Mouse (Mus musculus) spleen, adult 18-20 months (tissue): ENCODE results near the gene Creb3l1.
A peak's percentile ranks its signal among the peaks of the same experiment; 100 is the strongest.

Experiments used
- DNase-seq, 2 experiments: peaks; one replicate each; pipeline ENCODE4 v3.0.0; 2022; ENCODE audit warnings: mixed read lengths in 2 of 2

The Creb3l1 gene

GRCm38 (mm10) chr2:91962864-91963401, 61.4 kb downstream of the Creb3l1 start:
- DNase-seq, result no peak

DNA sequence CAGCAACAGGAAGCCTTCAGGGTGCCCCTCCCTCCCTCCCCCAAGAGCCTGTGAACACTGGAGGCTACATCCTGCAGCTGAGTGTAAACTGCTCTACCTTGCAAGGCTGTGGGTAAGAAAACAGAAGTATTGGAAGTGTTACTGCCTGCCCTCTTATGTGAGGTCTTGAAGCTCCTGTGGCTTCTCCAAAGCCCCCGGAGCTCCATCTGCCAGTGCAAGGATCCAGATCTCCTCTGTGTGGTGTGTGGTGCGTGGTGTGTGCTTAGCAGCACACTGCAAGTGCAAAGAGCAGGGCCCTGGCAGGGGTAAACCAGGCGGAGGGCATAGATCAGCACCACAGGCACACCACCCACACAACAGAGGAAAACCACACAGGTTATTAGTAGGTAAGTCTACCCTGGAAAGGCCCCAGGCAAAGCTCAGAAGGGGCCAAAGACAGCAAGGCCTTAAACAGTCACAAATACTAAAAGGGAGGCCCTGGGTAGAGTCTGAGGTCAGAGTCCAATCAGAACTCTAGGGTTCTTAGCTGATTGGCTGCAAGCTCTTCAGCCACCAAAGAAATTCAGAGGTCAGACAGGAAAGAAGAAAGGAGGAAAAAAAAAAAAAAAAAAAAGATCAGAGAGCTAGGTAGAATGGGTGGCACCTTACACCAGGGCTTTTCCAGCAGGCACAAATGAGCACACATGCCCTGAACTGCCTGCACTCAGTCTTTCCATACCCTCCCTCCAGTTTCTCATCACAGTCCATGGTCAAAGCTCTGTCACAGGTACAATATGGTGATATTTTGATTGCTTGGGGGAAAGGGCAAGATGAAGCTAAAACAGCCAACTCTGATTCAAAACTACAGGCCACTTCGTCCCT, 62.2 kb downstream of the Creb3l1 start:
- DNase-seq, result no peak

DNA sequence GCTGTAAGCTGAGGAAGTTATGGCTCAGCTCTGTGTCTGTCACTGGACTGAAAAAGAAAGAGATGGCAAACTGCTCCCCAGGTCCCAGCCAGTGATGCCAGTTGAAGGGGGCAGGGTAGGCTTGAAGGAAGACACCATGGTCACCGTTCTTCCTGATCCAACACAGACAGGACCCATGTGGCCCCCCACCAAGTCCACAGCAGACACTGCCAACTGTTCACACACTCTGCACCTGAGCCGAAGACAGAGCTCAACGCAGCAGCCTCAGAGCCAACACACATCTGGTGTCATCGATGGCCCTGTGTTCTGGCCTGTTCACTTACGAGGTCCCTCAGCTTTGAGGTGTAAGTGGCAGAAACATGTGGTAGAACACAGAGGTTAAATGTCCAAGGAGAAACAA, 63.8 kb downstream of the Creb3l1 start:
- no peak for DNase-seq

DNA sequence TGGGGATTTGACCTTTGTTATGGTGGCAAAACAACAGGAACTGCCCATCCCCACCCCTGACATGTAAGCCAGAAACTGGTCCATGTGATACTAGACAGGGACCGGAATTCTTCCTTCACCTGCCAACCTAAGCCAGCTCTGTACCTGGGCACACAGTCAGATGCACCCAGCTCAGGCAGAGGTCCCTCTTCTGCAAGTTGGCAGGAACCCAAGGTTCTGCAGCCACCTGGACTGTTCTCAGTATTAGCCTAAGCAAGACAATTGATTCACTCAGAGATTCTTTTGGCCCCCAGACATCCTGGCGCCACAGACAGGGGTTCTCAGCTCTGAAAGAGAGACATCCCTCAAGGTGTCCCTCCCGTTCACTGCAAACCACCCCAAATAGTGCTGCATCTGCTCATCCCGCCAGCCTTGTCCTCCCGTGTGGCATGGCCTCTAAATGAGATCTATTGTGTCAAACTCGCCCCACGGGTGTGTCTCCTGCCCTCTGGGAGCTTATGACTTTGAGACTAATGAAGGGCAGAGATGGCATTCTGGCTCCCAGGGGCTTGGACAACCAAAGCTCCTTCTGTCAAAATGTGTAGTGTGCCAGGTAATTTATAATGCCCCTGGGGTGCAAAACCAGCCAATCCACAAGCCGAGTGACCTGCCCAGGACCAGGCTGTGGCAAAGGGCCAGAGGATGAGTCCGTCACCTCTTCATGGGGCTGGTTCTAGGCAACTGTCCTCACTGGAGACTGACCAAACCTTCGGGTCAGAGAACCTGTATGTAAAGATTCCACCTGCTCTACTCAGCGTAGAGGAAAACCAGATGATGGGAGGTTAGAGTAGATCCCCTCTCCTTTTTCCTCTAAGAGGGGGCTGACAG, 64.5 kb downstream of the Creb3l1 start:
- DNase-seq, result no peak

DNA sequence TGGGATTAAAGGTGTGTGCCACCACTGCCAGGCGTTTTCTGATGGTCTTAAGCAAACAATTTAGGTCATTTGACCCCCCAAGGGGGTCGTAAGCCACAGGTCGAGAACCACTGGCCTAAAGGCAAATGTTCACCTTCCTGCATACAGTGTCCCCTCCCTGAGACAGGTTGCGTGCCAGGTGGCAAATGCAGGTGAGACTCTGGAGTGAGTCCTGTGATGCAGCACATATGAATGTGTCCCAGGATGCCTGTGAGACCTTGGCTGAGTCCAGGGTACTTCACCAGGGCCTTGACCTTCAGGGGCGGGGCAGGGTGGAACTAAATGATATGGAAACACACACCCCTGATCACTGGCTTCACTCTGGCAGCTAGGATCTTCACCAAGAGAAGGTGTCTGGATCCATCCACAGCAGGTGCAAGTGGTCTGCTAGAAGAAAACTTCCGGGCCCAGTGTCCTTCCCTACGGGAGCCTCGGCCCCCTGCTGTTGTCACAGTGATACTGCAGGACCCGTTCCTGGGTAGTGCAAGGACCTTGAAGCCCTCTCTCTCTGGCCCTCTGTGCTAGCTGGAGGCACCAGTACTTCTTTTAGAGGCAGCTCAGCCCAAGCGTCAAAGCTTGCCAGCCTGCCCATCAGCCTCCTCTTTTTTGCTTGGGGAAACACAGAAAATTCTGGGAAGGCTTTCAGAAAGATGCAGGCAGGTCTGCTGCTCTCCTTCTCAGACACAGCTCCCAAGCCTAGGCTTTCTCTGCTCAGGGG, 65.4 kb downstream of the Creb3l1 start:
- no peak for DNase-seq

DNA sequence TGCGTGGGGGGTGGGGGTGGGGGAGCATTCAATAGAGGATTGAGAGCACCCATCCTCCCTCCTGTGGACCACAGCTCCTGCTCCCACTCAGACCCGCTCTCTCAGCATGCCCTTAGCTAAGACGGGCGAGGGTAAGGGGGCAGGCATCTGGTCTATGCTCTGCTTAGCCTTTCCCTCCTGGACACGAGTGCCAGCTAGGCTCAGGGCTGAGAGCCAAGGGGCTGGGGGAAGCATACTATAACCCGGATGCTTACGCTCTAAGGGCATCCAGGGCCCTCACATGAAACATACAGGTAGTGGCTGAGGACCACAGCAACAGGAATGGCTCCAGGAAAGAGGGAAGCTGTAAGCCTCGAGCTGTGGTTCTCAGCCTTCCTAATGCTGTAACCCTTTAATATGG, 66.3 kb downstream of the Creb3l1 start:
- DNase-seq, result no peak

GRCm38 (mm10) chr2:91957096-91957495, 67.2 kb downstream of the Creb3l1 start:
- DNase-seq, result no peak

DNA sequence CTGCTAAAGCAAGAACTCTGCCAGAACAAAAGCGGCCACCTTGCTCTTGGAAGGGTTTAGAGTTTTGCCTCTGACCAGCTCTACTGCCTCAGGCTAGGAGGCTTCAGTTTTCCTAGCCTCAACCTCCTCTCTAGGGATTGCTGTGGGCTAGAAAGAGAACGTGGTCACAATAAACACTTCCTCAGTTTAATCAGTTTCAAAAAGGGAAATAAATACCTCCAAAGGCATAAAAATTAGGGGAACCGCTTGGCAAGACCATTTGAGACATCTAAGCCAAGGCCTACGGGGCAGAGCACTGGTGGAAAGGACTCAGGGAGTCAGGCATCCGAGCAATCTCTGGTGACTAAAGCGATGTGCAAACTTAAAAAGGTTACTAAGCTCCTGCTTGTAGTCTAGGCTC, 68.4 kb downstream of the Creb3l1 start:
- no peak for DNase-seq

DNA sequence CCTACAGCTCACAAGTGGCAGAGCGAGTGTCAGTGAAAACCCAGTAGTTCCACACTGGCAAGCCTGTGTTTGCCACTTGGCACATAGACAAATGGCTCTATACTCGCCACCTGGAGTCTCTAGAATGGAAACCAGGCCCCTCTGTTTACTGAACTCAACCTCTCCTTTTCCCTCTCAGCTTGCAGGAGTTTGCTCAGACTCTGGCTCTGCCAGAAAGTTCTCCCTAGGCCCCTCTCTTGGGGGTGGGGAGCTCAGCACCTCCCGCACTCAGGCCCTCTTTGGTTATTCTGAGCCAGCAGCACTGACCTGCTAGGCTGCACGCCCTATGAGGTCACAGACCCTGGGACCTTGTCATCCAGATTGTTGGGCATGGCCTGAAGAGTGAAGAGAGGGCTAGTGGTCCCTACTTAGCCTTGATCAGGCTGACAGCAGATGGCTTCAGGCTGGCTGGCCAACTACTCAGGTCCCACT, 69.1 kb downstream of the Creb3l1 start:
- no peak for DNase-seq

DNA sequence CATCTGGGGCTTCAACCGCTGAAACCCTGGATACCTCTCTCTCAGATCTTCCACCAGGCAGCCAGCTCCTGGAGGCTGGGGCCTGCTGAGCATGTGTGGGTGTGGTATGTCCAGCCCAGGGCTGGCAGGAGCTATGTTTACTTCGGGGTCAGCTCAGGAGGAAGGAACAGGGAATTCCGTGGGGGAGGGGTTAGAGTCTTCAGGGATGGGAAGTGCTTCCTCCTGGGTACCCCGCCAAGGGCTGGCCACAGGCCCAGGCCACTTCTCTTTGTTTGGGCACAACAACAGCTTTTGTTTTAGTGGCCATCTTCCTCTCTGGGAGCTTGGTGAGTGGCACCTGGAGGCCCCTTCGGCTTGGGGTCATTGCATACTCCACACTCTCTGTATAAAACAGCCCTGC, 70.5 kb downstream of the Creb3l1 start:
- no peak for DNase-seq

DNA sequence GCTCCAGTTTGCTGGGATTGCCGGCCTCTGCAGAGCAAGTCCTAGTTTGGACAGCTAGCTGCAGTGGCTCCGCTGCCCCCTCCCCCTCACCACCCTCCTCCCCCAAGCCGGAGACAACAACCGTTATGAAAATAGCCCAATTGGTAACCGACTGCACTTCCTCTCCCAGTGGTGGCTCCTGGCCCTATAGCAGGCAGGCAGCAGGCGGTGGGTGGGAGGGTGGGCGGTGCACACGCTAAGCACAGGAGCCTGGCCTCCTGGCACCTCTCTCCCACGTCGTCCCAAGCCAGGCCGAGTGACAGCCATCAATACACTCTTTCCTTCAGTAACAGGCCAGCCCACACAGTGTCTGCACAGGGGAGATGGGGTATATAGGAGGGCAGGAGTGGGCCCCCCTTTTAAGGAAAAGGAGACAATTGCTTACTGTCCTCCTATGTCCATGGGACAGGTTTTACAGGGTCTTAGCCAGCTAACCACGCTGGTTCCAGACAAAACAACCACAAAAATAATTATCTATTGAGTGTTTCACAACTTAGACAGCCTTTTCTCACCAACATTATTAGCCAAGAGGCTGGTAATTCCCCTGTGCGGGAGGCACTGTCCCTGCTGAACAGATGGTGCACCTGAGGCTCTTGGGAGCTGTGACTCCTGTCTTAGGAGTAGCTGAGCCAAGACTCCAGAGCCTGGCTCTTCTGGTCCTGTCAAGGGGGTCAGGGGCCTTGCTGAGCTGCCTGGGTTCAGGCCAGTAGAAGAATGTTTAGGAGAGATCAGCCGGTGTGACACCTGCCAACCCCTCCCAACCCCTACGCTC, 73.8 kb downstream of the Creb3l1 start:
- DNase-seq, result peak; percentile 37

- peak in 1 of 2 experiments; percentile 43 for DNase-seq
These were observed 74.7 kb downstream of the Creb3l1 start for GRCm38 (mm10) chr2:91949411-91950274.

DNA sequence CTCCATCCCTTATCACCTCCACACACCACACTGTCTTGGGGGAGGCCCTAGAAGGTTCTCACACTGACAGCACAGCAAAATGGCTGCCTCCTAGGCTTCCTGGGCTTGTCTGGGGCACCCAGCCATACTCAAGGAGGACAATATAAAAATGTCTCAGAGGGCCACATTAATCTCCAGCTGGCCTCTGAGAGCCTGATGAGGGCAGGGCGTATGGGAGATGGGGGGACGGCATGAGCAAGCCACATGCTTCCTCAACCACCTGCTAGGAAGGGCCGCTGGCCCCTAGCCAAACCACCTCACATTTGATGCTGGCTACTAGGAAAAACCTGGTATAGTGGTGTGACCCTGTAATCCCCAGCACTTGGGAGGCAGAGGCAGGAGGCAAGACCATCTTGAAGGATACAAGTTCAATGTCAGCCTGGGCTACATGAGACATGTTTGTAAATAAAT, 75.5 kb downstream of the Creb3l1 start:
- no peak for DNase-seq

GRCm38 (mm10) chr2:91948151-91948509, 76.2 kb downstream of the Creb3l1 start:
- no peak for DNase-seq

DNA sequence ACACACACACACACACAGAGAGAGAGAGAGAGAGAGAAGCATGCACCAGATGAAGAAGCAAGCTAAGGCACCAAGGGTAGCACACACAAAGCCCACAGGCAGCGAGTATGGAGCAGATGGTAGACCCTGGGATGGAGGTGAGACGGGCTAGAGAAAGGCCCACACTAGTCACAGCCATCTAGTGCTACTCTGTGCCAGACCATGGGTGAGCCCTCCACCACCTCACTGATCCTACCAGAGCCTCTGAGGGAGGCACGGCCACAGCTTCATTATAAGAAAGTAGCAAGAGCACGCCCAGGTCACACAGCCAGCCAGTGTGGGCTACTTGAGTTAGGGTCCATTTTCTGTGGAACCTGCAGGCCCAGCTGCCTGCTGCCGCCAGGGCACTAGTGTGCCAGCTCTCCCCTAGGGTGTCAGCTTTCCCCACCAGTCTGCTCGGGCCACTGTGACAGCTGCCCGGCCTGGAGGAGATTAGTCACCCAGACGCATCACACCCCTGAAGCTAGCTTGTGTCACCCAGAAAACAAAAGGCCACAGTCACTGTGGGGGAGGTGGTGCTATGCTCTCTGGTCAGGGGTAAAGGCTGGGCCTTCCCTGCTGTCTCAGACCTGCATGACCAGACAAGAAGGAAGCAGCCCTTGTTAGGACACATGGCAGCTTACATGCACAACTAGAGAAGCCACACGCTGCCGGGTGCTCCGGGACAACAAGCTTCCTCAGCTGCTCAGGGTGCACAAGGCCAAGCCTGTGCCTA, 76.7 kb downstream of the Creb3l1 start:
- DNase-seq, result no peak

GRCm38 (mm10) chr2:91946836-91947235, 77.5 kb downstream of the Creb3l1 start:
- DNase-seq, result no peak

DNA sequence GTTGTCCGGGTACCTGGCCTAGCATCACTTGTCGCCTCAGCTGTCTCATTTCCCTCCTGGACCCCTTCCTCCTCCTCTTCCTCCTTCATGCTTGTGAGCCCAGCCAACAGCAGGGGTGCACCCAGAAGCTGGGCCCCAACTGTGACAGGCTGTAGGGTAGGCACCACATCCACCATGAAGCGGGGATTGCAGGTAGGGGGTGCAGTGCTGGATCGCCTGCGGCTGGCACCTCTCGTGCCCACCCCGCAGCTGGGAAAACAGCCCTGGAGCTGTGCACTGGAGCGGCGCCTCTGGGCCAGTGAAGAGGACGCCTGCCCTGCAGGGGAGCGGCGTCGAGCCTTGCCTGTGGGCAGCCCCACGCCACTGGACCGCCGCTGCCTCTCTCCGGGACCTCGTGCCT, 78.8 kb downstream of the Creb3l1 start, which contains the start of gene Gm9821:
Gm9821 (plus strand) TSS at position 221 of the 400 bp plus-strand sequence.
- no peak for DNase-seq

GRCm38 (mm10) chr2:91944170-91944950, 79.9 kb downstream of the Creb3l1 start:
- DNase-seq, result peak; percentile 66 to 80

- DNase-seq, result no peak
These were observed 81.9 kb downstream of the Creb3l1 start for GRCm38 (mm10) chr2:91942356-91942755.
